8 mouse cellular contexts compared by ENCODE assay signal in the genomic region with DNA sequence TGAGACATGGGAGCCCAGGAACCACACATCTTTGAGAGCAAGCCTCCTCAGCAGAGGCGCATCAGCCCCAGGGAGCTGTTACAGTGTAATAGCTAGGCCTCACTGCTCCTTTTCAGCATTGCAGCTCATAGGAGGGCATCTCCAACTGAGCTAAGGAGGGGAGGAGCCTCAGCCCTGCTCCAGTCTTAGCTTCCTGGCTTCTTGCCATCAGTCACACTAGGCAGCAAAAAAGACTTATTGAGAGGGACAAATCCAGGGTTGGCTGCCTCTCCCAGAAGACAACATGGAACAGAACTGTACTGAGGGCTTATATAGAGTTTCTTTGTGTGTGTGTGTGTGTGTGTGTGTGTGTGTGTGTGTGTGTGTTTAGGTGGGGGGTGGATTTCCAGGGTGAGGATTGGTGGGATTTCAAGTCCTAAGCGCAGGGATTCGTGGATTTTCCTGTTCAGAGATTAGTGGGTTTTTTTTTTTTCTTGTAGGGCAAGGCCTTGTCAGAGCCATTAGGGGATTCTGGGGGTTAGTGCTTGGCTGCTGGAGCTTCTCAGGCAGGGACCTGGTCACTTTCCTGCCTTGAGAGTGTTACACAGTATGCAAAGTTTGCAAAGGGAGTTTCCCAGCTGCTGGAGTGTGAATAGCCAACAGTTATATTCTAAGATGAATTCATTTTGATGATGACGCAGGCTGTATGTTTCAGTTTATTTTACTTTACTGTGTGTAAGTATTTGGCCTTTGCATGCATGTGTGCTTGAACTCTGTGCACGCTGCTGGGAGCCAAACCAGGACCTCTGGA. TPM values are rescaled to one million over a fixed set of nuclear protein-coding genes. Genes with fewer than 3 reads are reported as not detected.
DNase-seq lines count a peak whose midpoint lies in the region; ATAC-seq and TF ChIP-seq lines count a peak whose summit lies in the region.

No protein-coding gene starts in this region.

- no peak overlapping the region for H3K4me3 ChIP-seq in testis, adult 2 months (ENCODE audit: control insufficient read depth, low read depth, low read length)
- H3K4me3 ChIP-seq in kidney, embryonic 14.5 days (ENCODE audit: low read length), result no peak overlapping the region
- no peak overlapping the region for H3K4me3 ChIP-seq in lung, postnatal 0 days (ENCODE audit: low read depth, low read length)
- H3K4me3 ChIP-seq in liver, embryonic 11.5 days (ENCODE audit: low read depth, low read length), result no peak overlapping the region

- no peaks in the 10 kb centered on the region; the same call in 1 of the 2 replicates for H3K4me1 ChIP-seq in testis, adult 2 months (ENCODE audit: control insufficient read depth, insufficient read depth, low read length)
- no peaks in the 10 kb centered on the region for H3K4me1 ChIP-seq in kidney, embryonic 14.5 days (ENCODE audit: control insufficient read depth, insufficient read depth, low read length)
- H3K4me1 ChIP-seq in lung, postnatal 0 days (ENCODE audit: insufficient read depth, low read depth, low read length), result no peaks in the 10 kb centered on the region
- H3K4me1 ChIP-seq in liver, embryonic 11.5 days (replicated peaks; ENCODE audit: control insufficient read depth, insufficient read depth, low read length), result no peaks in the 10 kb centered on the region

- no peak for TF ChIP-seq EP300 in lung, postnatal 0 days (IDR thresholded peaks at IDR 0.05)

- peak; percentile 68; the same call in 1 of the 2 replicates for ATAC-seq in kidney, embryonic 14.5 days (ENCODE audit: low FRiP score, low TSS enrichment)
- ATAC-seq in lung, postnatal 0 days, result peak; percentile 67
- no peak for ATAC-seq in liver, embryonic 11.5 days (replicated peaks; ENCODE audit: low FRiP score)

- no peak for TF ChIP-seq CTCF in testis, adult 2 months (IDR thresholded peaks at IDR 0.05; ENCODE audit: control insufficient read depth, insufficient read depth, insufficient replicate concordance, low read depth, low read length)
- no peak for TF ChIP-seq CTCF in lung, postnatal 0 days (IDR thresholded peaks at IDR 0.05)

- H3K27me3 ChIP-seq in testis, adult 2 months (ENCODE audit: control insufficient read depth, insufficient read depth, low read length), result no peaks in the 10 kb centered on the region
- H3K27me3 ChIP-seq in kidney, embryonic 14.5 days (ENCODE audit: control insufficient read depth, insufficient read depth, low read length), result no peaks in the 10 kb centered on the region
- no peaks in the 10 kb centered on the region for H3K27me3 ChIP-seq in lung, postnatal 0 days (replicated peaks; ENCODE audit: insufficient read depth, low read length)
- H3K27me3 ChIP-seq in liver, embryonic 11.5 days (replicated peaks; ENCODE audit: control insufficient read depth, insufficient read depth, low read length), result no peaks in the 10 kb centered on the region

- peak overlapping the region; percentile 17; the same call in 1 of the 2 replicates for H3K27ac ChIP-seq in testis, adult 2 months (ENCODE audit: control insufficient read depth, insufficient read depth, low read depth, low read length)
- H3K27ac ChIP-seq in kidney, embryonic 14.5 days (ENCODE audit: low read depth, low read length), result peak overlapping the region; percentile 6; the same call in 1 of the 2 replicates
- peak overlapping the region; percentile 23; the same call in 1 of the 2 replicates for H3K27ac ChIP-seq in lung, postnatal 0 days (ENCODE audit: low read length)
- no peak overlapping the region for H3K27ac ChIP-seq in liver, embryonic 11.5 days (ENCODE audit: low read depth, low read length)

- peaks cover 2% of the 10 kb centered on the region; the same call in 1 of the 2 replicates for H3K36me3 ChIP-seq in testis, adult 2 months (ENCODE audit: control insufficient read depth, insufficient read depth, low read length)
- no peaks in the 10 kb centered on the region for H3K36me3 ChIP-seq in kidney, embryonic 14.5 days (ENCODE audit: control insufficient read depth, insufficient read depth, low read length)
- H3K36me3 ChIP-seq in lung, postnatal 0 days (ENCODE audit: insufficient read depth, low read length), result no peaks in the 10 kb centered on the region
- no peaks in the 10 kb centered on the region; the same call in 1 of the 2 replicates for H3K36me3 ChIP-seq in liver, embryonic 11.5 days (ENCODE audit: control insufficient read depth, insufficient read depth, low read length)

- no peak overlapping the region for H3K9ac ChIP-seq in kidney, embryonic 14.5 days (ENCODE audit: low read depth, low read length)
- H3K9ac ChIP-seq in lung, postnatal 0 days (replicated peaks; ENCODE audit: low read depth), result no peak overlapping the region
- H3K9ac ChIP-seq in liver, embryonic 11.5 days (ENCODE audit: low read depth, low read length), result no peak overlapping the region

- peaks cover 9% of the 10 kb centered on the region; the same call in 1 of the 2 replicates for H3K9me3 ChIP-seq in kidney, embryonic 14.5 days (ENCODE audit: control insufficient read depth, low read length)
- no peaks in the 10 kb centered on the region for H3K9me3 ChIP-seq in lung, postnatal 0 days (ENCODE audit: low read length)
- no peaks in the 10 kb centered on the region; the same call in 1 of the 2 replicates for H3K9me3 ChIP-seq in liver, embryonic 11.5 days (ENCODE audit: control insufficient read depth, low read length)

- no peak for DNase-seq in testis, postnatal 10 days (ENCODE audit: low spot score)
- peak; percentile 5 for DNase-seq in cerebellum, adult 11 months
- DNase-seq in heart, adult 8-10 months (ENCODE audit: low spot score), result peak; percentile 41
- DNase-seq in lung, postnatal 0 days (ENCODE audit: low spot score), result peak; percentile 88
- DNase-seq in spleen, adult 12 weeks (ENCODE audit: low spot score), result peak; percentile 8
- DNase-seq in liver, embryonic 11.5 days (ENCODE audit: low spot score), result no peak

- no peak for TF ChIP-seq POLR2A in testis, adult 2 months (IDR thresholded peaks at IDR 0.05; ENCODE audit: control insufficient read depth, low read depth, low read length)

- H3K4me2 ChIP-seq in kidney, embryonic 14.5 days (replicated peaks; ENCODE audit: low read depth, low read length), result no peak overlapping the region
- no peak overlapping the region for H3K4me2 ChIP-seq in lung, postnatal 0 days (replicated peaks; ENCODE audit: low read depth, low read length)
- no peak overlapping the region for H3K4me2 ChIP-seq in liver, embryonic 11.5 days

- WGBS in kidney, embryonic 14.5 days, result 80% methylated on average over 5 of the region's 5 CpGs
- 59% methylated on average over 5 of the region's 5 CpGs for WGBS in lung, postnatal 0 days
- 83% methylated on average over 5 of the region's 5 CpGs for WGBS in liver, embryonic 11.5 days

RNA-seq across cellular contexts. Expression of gene Trim24, which starts 25.2 kb away (rescaled TPM):
- 74.9 and 82.5 TPM in 2 replicates for polyA plus RNA-seq in testis, adult 2 months (2012; rRNA removed)
- total RNA-seq in heart, adult 8-10 months (2022), result 10 to 100 TPM; 30.8 to 36.8 (median 34.0) TPM
- polyA plus RNA-seq in kidney, embryonic 14.5 days (2014; fragmentation: Nextera tagmentation; extraction: Ambion mirVana), result 25.8 and 34.2 TPM in 2 replicates
- 5.6 and 5.8 TPM in 2 replicates for polyA plus RNA-seq in lung, postnatal 0 days (2015; fragmentation: Nextera tagmentation; extraction: Ambion mirVana)
- polyA plus RNA-seq in liver, embryonic 11.5 days (2014; fragmentation: Nextera tagmentation; extraction: Ambion mirVana), result 14.1 and 15.1 TPM in 2 replicates

Comparison
In these comparisons a context has a peak if more than half of its experiments do, and no peak if none do; other contexts are left out.
1. DNase-seq: peak in cerebellum, adult 11 months (single experiment), heart, adult 8-10 months (single experiment), lung, postnatal 0 days (single experiment) and spleen, adult 12 weeks (single experiment); none in testis, postnatal 10 days (single experiment) and liver, embryonic 11.5 days (single experiment).